Mouse (Mus musculus) thymus, postnatal 0 days (tissue): ENCODE results near the gene Kdm5a. TPM values are rescaled to one million over a fixed set of nuclear protein-coding genes. Genes with fewer than 3 reads are reported as not detected.

Source experiments
- DNase-seq: peaks from one replicate; pipeline ENCODE4 v3.0.0-alpha.2; 2015; ENCODE audit warnings: low spot score
- polyA plus RNA-seq: library from polyadenylated mRNA; unstranded; fragments of >200 nt; fragmentation: Nextera tagmentation; extraction: Ambion mirVana; gene quantifications from 2 replicates; pipeline ENCODE4 v1.2.1, GENCODE M21; 2015

Kdm5a gene
- polyA plus RNA-seq, 1 experiment from 2014 or later = 78.3 TPM

GRCm38 (mm10) chr6:120438161-120438560 is 74.2 kb downstream of the Kdm5a start:
- no peak for DNase-seq

- DNase-seq = no peak
Observed at GRCm38 (mm10) chr6:120442171-120442749, 78.3 kb downstream of the Kdm5a start.

GRCm38 (mm10) chr6:120443363-120444355 is 79.7 kb downstream of the Kdm5a start:
- DNase-seq = no peak

GRCm38 (mm10) chr6:120450208-120450607 is 86.3 kb downstream of the Kdm5a start:
- no peak for DNase-seq

GRCm38 (mm10) chr6:120452384-120453102 is 88.6 kb downstream of the Kdm5a start:
- DNase-seq = no peak

- DNase-seq = no peak
Observed at GRCm38 (mm10) chr6:120453103-120453445, 89.2 kb downstream of the Kdm5a start.

- DNase-seq = no peak
Observed at GRCm38 (mm10) chr6:120453556-120453955, 89.6 kb downstream of the Kdm5a start.

GRCm38 (mm10) chr6:120454627-120455077 is 90.7 kb downstream of the Kdm5a start:
- DNase-seq = peak; percentile 41

GRCm38 (mm10) chr6:120457074-120457473 is 93.2 kb downstream of the Kdm5a start:
- DNase-seq = peak; percentile 48

GRCm38 (mm10) chr6:120457751-120458150 is 93.8 kb downstream of the Kdm5a start:
- no peak for DNase-seq

GRCm38 (mm10) chr6:120461217-120461616 is 97.3 kb downstream of the Kdm5a start:
- no peak for DNase-seq

GRCm38 (mm10) chr6:120462251-120462650 is 98.3 kb downstream of the Kdm5a start:
- DNase-seq = no peak

- peak; percentile 93 for DNase-seq
Observed at GRCm38 (mm10) chr6:120463086-120463871, 99.4 kb downstream of the Kdm5a start, which contains the start of gene Il17ra. Gene Il17ra, plus strand, starts transcription at chr6:120463247.

GRCm38 (mm10) chr6:120463884-120464283 is 100.0 kb downstream of the Kdm5a start:
- DNase-seq = peak; percentile 83

GRCm38 (mm10) chr6:120464406-120464939 is 100.5 kb downstream of the Kdm5a start:
- DNase-seq = no peak

- no peak for DNase-seq
Observed at GRCm38 (mm10) chr6:120465393-120465792, 101.5 kb downstream of the Kdm5a start.

- DNase-seq = peak; percentile 87
Observed at GRCm38 (mm10) chr6:120466609-120467329, 102.8 kb downstream of the Kdm5a start.

- DNase-seq = peak; percentile 54
Observed at GRCm38 (mm10) chr6:120468259-120468658, 104.3 kb downstream of the Kdm5a start.

- no peak for DNase-seq
Observed at GRCm38 (mm10) chr6:120469268-120469667, 105.3 kb downstream of the Kdm5a start.

GRCm38 (mm10) chr6:120469770-120470169 is 105.8 kb downstream of the Kdm5a start:
- no peak for DNase-seq
